Mouse (Mus musculus): ENCODE measurements around the gene Gm4981.
"Not testable (repeated sequence)": the region's sequence is repeated elsewhere in the genome, so short reads cannot be mapped to it uniquely, and the experiment has no call there.

Gene Gm4981

GRCm38 (mm10) chr10:58221571-58221970 is 14.9 kb downstream of the Gm4981 start:
- not testable (repeated sequence) for DNase-seq

- DNase-seq: peak in 1 of 2 experiments; percentile 30
Measured at GRCm38 (mm10) chr10:58220726-58221125, 15.8 kb downstream of the Gm4981 start.

- DNase-seq: no peak
Measured at GRCm38 (mm10) chr10:58217366-58217765, 19.1 kb downstream of the Gm4981 start.

GRCm38 (mm10) chr10:58215353-58215752 is 21.1 kb downstream of the Gm4981 start:
- DNase-seq: no peak

- DNase-seq: no peak
Measured at GRCm38 (mm10) chr10:58214934-58215333, 21.6 kb downstream of the Gm4981 start.

GRCm38 (mm10) chr10:58214497-58214896 is 22.0 kb downstream of the Gm4981 start:
- no peak for DNase-seq

- no peak for DNase-seq
Measured at GRCm38 (mm10) chr10:58212230-58212629, 24.3 kb downstream of the Gm4981 start.

- DNase-seq: no peak
Measured at GRCm38 (mm10) chr10:58211213-58211612, 25.3 kb downstream of the Gm4981 start.

GRCm38 (mm10) chr10:58210514-58210913 is 26.0 kb downstream of the Gm4981 start:
- no peak for DNase-seq

- DNase-seq: no peak
Measured at GRCm38 (mm10) chr10:58209710-58210467, 26.6 kb downstream of the Gm4981 start.

- no peak for DNase-seq
Measured at GRCm38 (mm10) chr10:58206639-58207404, 29.7 kb downstream of the Gm4981 start.

- DNase-seq: no peak
Measured at GRCm38 (mm10) chr10:58205986-58206385, 30.5 kb downstream of the Gm4981 start.

Measured in kidney, postnatal 4 days (tissue).